In the genomic region with DNA sequence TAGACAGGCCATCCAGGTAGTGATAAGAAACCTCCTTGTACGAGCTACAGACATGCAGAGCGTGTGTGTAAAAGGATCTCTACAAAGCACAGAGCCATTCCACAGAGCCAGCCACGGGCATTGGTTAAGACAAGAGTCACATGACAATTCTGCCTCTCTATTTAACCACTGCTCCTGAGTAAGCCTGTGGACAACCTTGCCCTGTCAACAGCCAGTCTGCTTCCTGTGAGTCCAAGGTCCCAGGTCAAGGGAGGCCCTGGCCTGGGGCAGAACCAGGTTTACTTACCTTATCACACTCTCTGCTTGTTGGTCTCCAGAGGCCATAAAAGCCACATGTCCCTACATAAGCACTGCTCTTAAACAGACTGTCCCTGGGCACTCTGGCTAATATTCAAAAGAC, we compare ENCODE assay signal across 18 mouse cellular contexts.
DNase-seq lines count a peak whose midpoint lies in the region; ATAC-seq and TF ChIP-seq lines count a peak whose summit lies in the region.
"Had no signal": no experiment of that assay in that cellular context is flagged by ENCODE, and none has a peak within 500 bp of the region (broad histone marks: within the 10 kb centered on the region; RNA-seq: fewer than 3 reads in every experiment).

No protein-coding gene starts in this region.

- H3K9me3 ChIP-seq in intestine, embryonic 16.5 days (ENCODE audit: control insufficient read depth, low read length), result no peaks in the 10 kb centered on the region
- H3K9me3 ChIP-seq: hindbrain, embryonic 13.5 days had no signal

- no peak for TF ChIP-seq CTCF in small intestine, adult 2 months (IDR thresholded peaks at IDR 0.05; ENCODE audit: extremely low read depth, insufficient read length, insufficient replicate concordance, low read depth, low read length)

- H3K4me3 ChIP-seq in intestine, embryonic 16.5 days (ENCODE audit: low read length), result no peak overlapping the region
- H3K4me3 ChIP-seq in small intestine, adult 2 months (ENCODE audit: low read depth, low read length), result no peak overlapping the region
- H3K4me3 ChIP-seq: hindbrain, embryonic 13.5 days had no signal

- H3K36me3 ChIP-seq in intestine, embryonic 16.5 days (ENCODE audit: control insufficient read depth, insufficient read depth, low read length), result no peaks in the 10 kb centered on the region
- H3K36me3 ChIP-seq in small intestine, adult 2 months (ENCODE audit: control insufficient read depth, insufficient read depth, low read length), result no peaks in the 10 kb centered on the region
- H3K36me3 ChIP-seq: hindbrain, embryonic 13.5 days had no signal

- TF ChIP-seq POLR2A in small intestine, adult 2 months (IDR thresholded peaks at IDR 0.05; ENCODE audit: low read depth, low read length), result no peak

- peak overlapping the region; percentile 89 for H3K27ac ChIP-seq in intestine, embryonic 16.5 days (ENCODE audit: low read length)
- peak overlapping the region; percentile 57 for H3K27ac ChIP-seq in small intestine, adult 2 months (ENCODE audit: insufficient read depth, low read depth, low read length)
- H3K27ac ChIP-seq: hindbrain, embryonic 13.5 days had no signal

- H3K4me1 ChIP-seq in intestine, embryonic 16.5 days (ENCODE audit: control insufficient read depth, insufficient read depth, low read length), result peaks cover 26% of the 10 kb centered on the region
- peaks cover 26% of the 10 kb centered on the region for H3K4me1 ChIP-seq in small intestine, adult 2 months (ENCODE audit: control insufficient read depth, insufficient read depth, insufficient read length, low read length)

- H3K4me2 ChIP-seq in intestine, embryonic 16.5 days (ENCODE audit: low read depth, low read length), result no peak overlapping the region
- H3K4me2 ChIP-seq: hindbrain, embryonic 13.5 days; lung, embryonic 14.5 days had no signal

- peak; percentile 99 for ATAC-seq in intestine, embryonic 16.5 days
- ATAC-seq: forebrain, postnatal 0 days had no signal

- DNase-seq in kidney, adult 11 months, result peak; percentile 50
- no peak for DNase-seq in kidney, adult 18-20 months
- DNase-seq in liver, result peak; percentile 48
- no peak for DNase-seq in thymus, postnatal 25 days
- DNase-seq in thymus, postnatal 0 days (ENCODE audit: low spot score), result no peak
- DNase-seq: cerebellum, adult 11 months; cerebellum, postnatal 36 days; forebrain, postnatal 0 days; gastrocnemius, postnatal 10 days; layer of hippocampus, postnatal 36 days; left cerebral cortex, postnatal 4 days; lung, embryonic 14.5 days; midbrain, embryonic 14.5 days; right cerebral cortex, postnatal 25 days; thymus, adult 2 months had no signal

- H3K27me3 ChIP-seq in intestine, embryonic 16.5 days (replicated peaks; ENCODE audit: control insufficient read depth, insufficient read depth, low read length), result no peaks in the 10 kb centered on the region
- no peaks in the 10 kb centered on the region for H3K27me3 ChIP-seq in small intestine, adult 2 months (ENCODE audit: control insufficient read depth, insufficient read depth, low read length)
- H3K27me3 ChIP-seq: hindbrain, embryonic 13.5 days had no signal

- no peak overlapping the region for H3K9ac ChIP-seq in intestine, embryonic 16.5 days (ENCODE audit: low read depth, low read length)
- H3K9ac ChIP-seq: forebrain, postnatal 0 days; hindbrain, embryonic 13.5 days; lung, embryonic 14.5 days had no signal

- 48% methylated on average over 3 of the region's 3 CpGs for WGBS in intestine, embryonic 16.5 days
- WGBS in small intestine, adult 2 months, result 32% methylated on average over 3 of the region's 3 CpGs

Comparison
In these comparisons a context has a peak if more than half of its experiments do, and no peak if none do; other contexts are left out.
1. DNase-seq: peak in kidney, adult 11 months (single experiment) and liver (single experiment); none in kidney, adult 18-20 months (single experiment), thymus, postnatal 25 days (single experiment) and thymus, postnatal 0 days (single experiment).